Mouse (Mus musculus) layer of hippocampus, adult 8-10 months (tissue): ENCODE measurements at regions not wholly inside any gene's neighbourhood (a gene's known extent, or its start where the extent isn't known, plus 50 kb on each side); places are given as distances from the start of the nearest gene placed in this dataset.
"Not testable (repeated sequence)": the region's sequence is repeated elsewhere in the genome, so short reads cannot be mapped to it uniquely, and the experiment has no call there.

Source experiments
- DNase-seq, 2 experiments: peaks; one replicate each; pipeline ENCODE4 v3.0.0; 2022; ENCODE audit warnings: low spot score in 2 of 2

DNA sequence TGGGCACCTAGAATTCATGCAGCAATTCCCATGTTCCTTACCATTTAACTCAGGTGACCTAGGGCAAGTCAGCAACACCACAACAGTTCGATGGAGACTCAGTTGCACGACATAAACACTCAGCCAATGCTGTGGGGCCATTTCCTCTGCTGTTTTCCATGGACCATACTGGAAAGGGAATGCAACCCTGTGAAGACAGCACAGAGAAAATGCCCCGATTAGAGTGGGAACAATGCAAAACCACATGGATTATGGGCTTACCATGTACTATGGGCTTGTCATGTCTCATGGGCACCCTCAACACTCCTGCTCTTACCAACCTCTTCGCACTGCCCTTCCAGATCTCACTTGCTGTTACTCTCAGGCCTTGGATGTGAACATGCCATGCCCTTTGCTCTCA, 207.6 kb downstream of the Snurf start:
- not testable (repeated sequence) for DNase-seq

DNA sequence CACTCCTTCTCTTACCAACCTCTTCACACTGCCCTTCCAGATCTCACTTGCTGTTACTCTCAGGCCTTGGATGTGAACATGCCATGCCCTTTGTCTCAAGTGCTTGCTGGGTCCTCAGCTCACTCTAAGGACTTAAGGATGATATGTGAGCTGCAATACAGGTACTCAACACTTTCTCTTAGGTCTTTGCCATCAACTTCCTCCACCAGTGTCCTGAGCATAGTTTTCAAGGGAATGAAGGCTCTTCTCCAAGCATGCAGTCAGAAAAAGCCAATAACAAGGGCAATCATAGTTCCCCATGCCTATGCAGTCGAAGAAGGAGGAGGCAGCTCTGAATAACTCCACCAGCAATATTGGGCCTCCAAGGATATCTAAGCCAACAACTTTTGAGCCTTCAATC, 235.1 kb downstream of the Snurf start:
- peak in 1 of 2 experiments; percentile 2 for DNase-seq

DNA sequence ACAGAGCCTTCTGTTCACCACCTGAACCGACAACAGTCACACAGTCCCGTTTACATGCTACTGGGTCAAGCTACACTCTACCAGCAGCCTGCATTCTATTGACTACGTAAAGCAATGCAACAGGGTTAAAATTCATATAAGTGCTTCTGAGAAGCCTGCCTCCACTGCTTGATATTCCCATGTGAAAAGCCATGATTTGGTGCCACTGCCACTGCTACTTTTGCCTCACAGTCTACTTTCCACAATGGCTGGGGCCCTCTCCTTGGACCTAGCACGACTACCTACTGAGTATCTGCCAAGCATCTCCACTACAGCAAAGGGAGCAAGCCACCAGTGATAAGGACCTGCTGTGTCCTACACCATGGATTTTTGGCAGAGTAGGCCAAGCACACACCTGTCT, 236.2 kb downstream of the Snurf start:
- peak; percentile 34 to 46 for DNase-seq

DNA sequence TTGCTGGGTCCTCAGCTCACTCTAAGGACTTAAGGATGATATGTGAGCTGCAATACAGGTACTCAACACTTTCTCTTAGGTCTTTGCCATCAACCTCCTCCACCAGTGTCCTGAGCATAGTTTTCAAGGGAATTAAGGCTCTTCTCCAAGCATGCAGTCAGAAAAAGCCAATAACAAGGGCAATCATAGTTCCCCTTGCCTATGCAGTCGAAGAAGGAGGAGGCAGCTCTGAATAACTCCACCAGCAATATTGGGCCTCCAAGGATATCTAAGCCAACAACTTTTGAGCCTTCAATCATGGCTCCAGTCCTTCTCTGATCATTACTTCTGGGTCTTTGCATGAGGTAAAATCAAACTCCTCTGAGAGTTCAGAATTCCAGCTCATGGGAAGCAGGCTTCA, 237.5 kb downstream of the Snurf start:
- not testable (repeated sequence) for DNase-seq
